Mouse (Mus musculus) liver, embryonic 14.5 days (tissue): ENCODE measurements around the gene I830077J02Rik. TPM values are rescaled to one million over a fixed set of nuclear protein-coding genes. Genes with fewer than 3 reads are reported as not detected.
"Not testable (repeated sequence)": the region's sequence is repeated elsewhere in the genome, so short reads cannot be mapped to it uniquely, and the experiment has no call there.

ENCODE experiments used
- ATAC-seq: fragments of 200-750 bp; cut with Nextera tagmentation; 2 replicates; pipeline ENCODE4 v1.8.0; 2017; ENCODE audit warnings: moderate number of reproducible peaks, mild to moderate bottlenecking, moderate library complexity; ENCODE audit not compliant: insufficient read depth
- DNase-seq, 3 experiments: peaks; one replicate each; pipeline ENCODE4 v3.0.0-alpha.2; 2012 to 2013; ENCODE audit warnings: low read depth in 3 of 3, low spot score in 3 of 3
- H3K27ac ChIP-seq: fragments of 300-500 bp; sonication (generic); 2 replicates; pipeline ENCODE4 v1.5.1; 2014; ENCODE audit warnings: moderate library complexity, mild to moderate bottlenecking, control low read depth, inconsistent platforms
- H3K27me3 ChIP-seq: fragments of 300-500 bp; sonication (generic); 2 replicates; pipeline ENCODE4 v1.6.1; 2014; ENCODE audit warnings: mild to moderate bottlenecking, low read length, moderate library complexity; ENCODE audit not compliant: control insufficient read depth, insufficient read depth
- H3K36me3 ChIP-seq: fragments of 300-500 bp; sonication (generic); replicated peaks from 2 replicates; pipeline ENCODE4 v1.6.1; 2014; ENCODE audit warnings: low read depth; ENCODE audit not compliant: control insufficient read depth, insufficient read depth
- H3K4me1 ChIP-seq, 2 experiments: fragments of 200-500 bp in 1 of 2; fragments of 300-500 bp in 1 of 2; sonication (generic) in 1 of 2; replicated peaks; 2 replicates each; pipeline ENCODE4 v1.6.1; 2012 to 2014; ENCODE audit warnings: antibody characterized with exemption in 1 of 2, inconsistent platforms in 1 of 2, low read length in 1 of 2; ENCODE audit not compliant: control insufficient read depth in 2 of 2, insufficient read depth in 2 of 2
- H3K4me2 ChIP-seq: fragments of 300-500 bp; sonication (generic); 2 replicates; pipeline ENCODE4 v1.6.1; 2014; ENCODE audit warnings: low read depth, mild to moderate bottlenecking, control low read depth, moderate library complexity
- H3K4me3 ChIP-seq, 2 experiments: fragments of 200-500 bp in 1 of 2; fragments of 300-500 bp in 1 of 2; sonication (generic) in 1 of 2; 2 replicates each; pipeline ENCODE4 v1.5.1; 2012 to 2014; ENCODE audit warnings: low read depth in 2 of 2, low read length in 2 of 2, mild to moderate bottlenecking in 2 of 2, control low read depth in 1 of 2, inconsistent platforms in 1 of 2, moderate library complexity in 1 of 2; ENCODE audit not compliant: insufficient read depth in 1 of 2
- H3K9ac ChIP-seq: fragments of 300-500 bp; sonication (generic); replicated peaks from 2 replicates; pipeline ENCODE4 v1.6.1; 2014; ENCODE audit warnings: mild to moderate bottlenecking, control low read depth, moderate library complexity
- H3K9me3 ChIP-seq: fragments of 300-500 bp; sonication (generic); 2 replicates; pipeline ENCODE4 v1.6.1; 2016; ENCODE audit warnings: low read length, mixed read lengths; ENCODE audit not compliant: control insufficient read depth
- CTCF ChIP-seq: IDR thresholded peaks from 2 replicates; pipeline ENCODE4 v1.5.1; 2016; ENCODE audit warnings: antibody characterized with exemption, low read depth, control low read depth
- EP300 ChIP-seq: IDR thresholded peaks from 2 replicates; pipeline ENCODE4 v1.6.1; 2016; ENCODE audit warnings: antibody characterized with exemption, low read depth
- WGBS: fragments of 180-500 bp; shearing (Covaris S2); extraction: QIAGEN DNeasy Blood & Tissue Kit; methylation state at CpG from one replicate; pipeline ENCODE4 v1.1.7; 2014; ENCODE audit not compliant: insufficient replicate concordance; 5-methylcytosine and 5-hydroxymethylcytosine counted together
- polyA plus RNA-seq, 2 experiments: library from polyadenylated mRNA; depleted of rRNA in 1 of 2; stranded (reverse) in 1 of 2; unstranded in 1 of 2; fragments of >200 nt; fragmentation: Nextera tagmentation in 1 of 2; extraction: Ambion mirVana in 1 of 2; gene quantifications; 2 replicates each; pipeline versions ENCODE4 v1.2.1 to v1.2.3; 2012 to 2014

The I830077J02Rik gene
- polyA plus RNA-seq, 2 experiments = 3.0 to 4.1 TPM

DNA sequence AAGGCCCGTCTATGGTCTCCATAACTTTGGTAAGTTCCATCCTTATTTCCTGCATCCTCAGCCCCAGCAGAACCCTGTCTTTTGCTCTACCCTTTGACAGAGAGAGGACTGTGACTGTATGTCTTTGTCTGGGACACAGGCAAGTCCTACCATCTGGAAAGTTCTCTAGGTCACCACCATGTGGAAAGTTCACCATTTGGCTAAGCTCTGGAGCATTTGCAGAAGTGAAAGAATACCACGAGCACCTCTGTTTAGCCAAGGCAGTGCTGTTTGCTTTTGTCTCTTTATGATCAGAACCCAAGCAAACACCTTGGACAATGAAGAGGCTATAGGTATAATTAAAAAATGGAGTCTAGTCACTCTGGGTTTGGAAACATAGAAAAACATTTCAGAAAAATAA is 10.5 kb downstream of the I830077J02Rik start:
- TF ChIP-seq CTCF = no peak
- TF ChIP-seq EP300 = no peak
- DNase-seq (no peak), ATAC-seq (no peak)
- H3K27me3 ChIP-seq = no peaks in the 10 kb centered on the region
- 51% methylated on average over 2 of the region's 2 CpGs for WGBS
- H3K9me3 ChIP-seq = no peaks in the 10 kb centered on the region
- peaks cover 9 to 29% of the 10 kb centered on the region in 2 experiments for H3K4me1 ChIP-seq
- no peak overlapping the region for H3K9ac ChIP-seq
- H3K27ac ChIP-seq = no peak overlapping the region
- H3K36me3 ChIP-seq = no peaks in the 10 kb centered on the region
- H3K4me2 ChIP-seq = no peak overlapping the region
- no peak overlapping the region for H3K4me3 ChIP-seq

DNA sequence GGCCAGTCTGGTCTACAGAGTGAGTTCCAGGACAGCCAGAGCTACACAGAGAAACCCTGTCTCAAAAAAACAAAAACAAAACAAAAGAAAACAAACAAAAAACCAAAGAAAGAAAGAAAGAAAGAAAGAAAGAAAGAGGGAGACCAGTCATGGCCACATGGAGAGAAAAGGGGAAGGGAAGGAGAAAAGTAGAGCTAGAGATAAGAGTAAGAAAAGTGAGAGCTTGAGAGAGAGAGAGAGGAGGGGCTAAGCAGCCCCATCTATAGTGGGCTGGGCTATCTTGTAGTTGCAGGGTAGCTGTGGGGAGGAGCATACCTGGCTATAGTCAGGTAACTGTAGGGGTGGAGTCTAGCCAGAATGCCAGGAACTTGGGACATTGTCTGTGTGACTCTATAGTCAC is 11.7 kb downstream of the I830077J02Rik start:
- H3K9ac ChIP-seq, H3K4me2 ChIP-seq, H3K9me3 ChIP-seq, DNase-seq, H3K36me3 ChIP-seq, H3K4me3 ChIP-seq, ATAC-seq, H3K27ac ChIP-seq, H3K27me3 ChIP-seq: not testable (repeated sequence)
- peaks cover 10 to 30% of the 10 kb centered on the region in 2 experiments for H3K4me1 ChIP-seq

DNA sequence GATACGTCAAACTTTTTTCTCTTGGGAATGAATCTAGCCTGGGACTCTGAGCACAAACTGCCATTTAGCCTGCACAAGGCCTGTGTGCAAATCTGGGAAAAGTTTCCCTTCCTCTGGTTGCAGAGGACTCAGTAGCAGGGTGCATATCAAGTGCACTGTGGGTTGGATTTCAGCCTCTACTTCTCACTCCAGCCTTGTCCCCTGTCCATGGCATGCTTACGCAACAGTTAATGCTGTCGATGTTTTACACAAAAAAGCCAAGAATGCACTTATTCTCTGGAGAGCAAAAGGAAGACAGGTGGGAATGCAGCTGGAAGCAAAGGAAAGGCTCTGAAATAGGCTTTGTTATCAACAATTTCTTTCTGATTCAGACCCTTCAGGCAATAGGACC is 14.1 kb downstream of the I830077J02Rik start:
- ATAC-seq = no peak
- H3K4me1 ChIP-seq = peaks cover 31 to 41% of the 10 kb centered on the region in 2 experiments
- no peak overlapping the region for H3K4me2 ChIP-seq
- no peaks in the 10 kb centered on the region for H3K27me3 ChIP-seq
- DNase-seq = no peak
- H3K9me3 ChIP-seq = no peaks in the 10 kb centered on the region
- H3K4me3 ChIP-seq = no peak overlapping the region
- TF ChIP-seq EP300 (no peak), CTCF (no peak)
- no peak overlapping the region for H3K27ac ChIP-seq
- H3K36me3 ChIP-seq = no peaks in the 10 kb centered on the region
- H3K9ac ChIP-seq = no peak overlapping the region
- WGBS = 40% methylated on average over 3 of the region's 3 CpGs

DNA sequence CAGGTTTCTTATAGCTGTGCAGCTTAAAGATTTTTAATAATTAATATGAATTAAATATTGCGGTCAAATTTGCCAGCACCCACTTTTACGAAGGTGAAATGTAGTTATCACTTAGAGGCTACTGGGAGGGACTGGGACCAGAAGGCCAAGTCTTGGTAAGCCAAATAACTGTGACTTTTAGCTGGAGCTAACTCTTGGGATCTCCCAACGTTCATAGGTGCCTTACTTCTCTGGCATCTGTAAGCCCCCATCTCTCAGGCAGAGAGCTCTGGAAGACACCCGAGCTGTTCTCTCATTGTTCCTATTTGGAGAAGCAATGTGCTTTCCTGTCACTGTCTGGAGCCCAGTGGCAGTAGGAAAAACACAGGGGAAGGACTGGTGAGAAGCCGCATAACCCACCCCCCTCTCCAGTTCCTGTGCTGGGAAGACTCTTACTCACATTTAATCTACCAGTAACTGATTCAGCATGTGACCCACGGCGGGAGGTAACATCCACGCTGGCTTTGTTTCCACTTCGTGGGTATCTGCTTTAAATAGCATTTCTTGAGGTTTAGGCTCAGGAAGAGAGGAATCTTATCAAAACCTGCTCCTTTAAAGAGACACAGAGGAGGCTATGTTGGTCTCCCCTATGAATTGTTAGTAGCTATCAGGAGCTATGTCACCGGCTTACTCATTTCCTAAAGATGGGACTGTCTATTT is 14.7 kb downstream of the I830077J02Rik start:
- Histone ChIP-seq H3K4me1 (peaks cover 34 to 44% of the 10 kb centered on the region in 2 experiments), H3K4me2 (no peak overlapping the region), H3K9ac (no peak overlapping the region), H3K36me3 (no peaks in the 10 kb centered on the region), H3K4me3 (no peak overlapping the region), H3K9me3 (no peaks in the 10 kb centered on the region), H3K27ac (no peak overlapping the region), H3K27me3 (no peaks in the 10 kb centered on the region)
- 26% methylated on average over 10 of the region's 10 CpGs for WGBS
- TF ChIP-seq CTCF = no peak
- TF ChIP-seq EP300 = no peak
- DNase-seq (no peak), ATAC-seq (no peak)

DNA sequence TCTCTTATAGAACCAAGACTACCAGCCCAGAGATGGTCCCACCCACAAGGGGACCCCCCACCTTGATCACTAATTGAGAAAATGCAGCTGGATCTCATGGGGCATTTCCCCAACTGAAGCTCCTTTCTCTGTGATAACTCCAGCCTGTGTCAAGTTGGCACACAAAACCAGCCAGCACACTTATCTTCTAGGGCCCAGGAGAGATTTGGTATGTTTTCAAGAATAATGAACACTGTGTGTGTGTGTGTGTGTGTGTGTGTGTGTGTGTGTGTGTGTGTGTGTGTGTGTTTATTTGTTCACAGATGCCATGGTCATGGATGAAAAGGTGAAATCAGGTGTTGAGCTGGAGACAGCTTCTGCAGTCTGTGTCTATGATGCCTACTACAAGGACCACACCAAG is 16.0 kb downstream of the I830077J02Rik start:
- ATAC-seq, H3K9ac ChIP-seq, H3K4me2 ChIP-seq, H3K9me3 ChIP-seq, H3K27me3 ChIP-seq, DNase-seq, H3K4me3 ChIP-seq, H3K36me3 ChIP-seq, H3K27ac ChIP-seq: not testable (repeated sequence)
- H3K4me1 ChIP-seq = peaks cover 37 to 53% of the 10 kb centered on the region in 2 experiments
